Mouse (Mus musculus) MEL (cell line): ENCODE data around the gene Psen2. TPM values are rescaled to one million over a fixed set of nuclear protein-coding genes. Genes with fewer than 3 reads are reported as not detected.

Source experiments
- DNase-seq: peaks from one replicate; pipeline ENCODE4 v3.0.0; 2011; ENCODE audit warnings: low read depth, low spot score
- H3K27ac ChIP-seq: 2 replicates; pipeline ENCODE4 v1.5.1; 2012; ENCODE audit warnings: low read depth, mild to moderate bottlenecking, control low read depth, low read length, moderate library complexity; ENCODE audit not compliant: control insufficient read depth
- H3K27me3 ChIP-seq, 2 experiments: fragments of 150-350 bp in 1 of 2; sonication (generic) in 1 of 2; 2 replicates each; pipeline ENCODE4 v1.6.1; 2012; ENCODE audit warnings: low read length in 2 of 2, mild to moderate bottlenecking in 2 of 2, improper control_type of control experiment in 1 of 2, moderate library complexity in 1 of 2; ENCODE audit not compliant: insufficient read depth in 2 of 2, control insufficient read depth in 1 of 2
- H3K36me3 ChIP-seq, 2 experiments: 2 replicates each; pipeline ENCODE4 v1.6.1; 2012 to 2014; ENCODE audit warnings: low read length in 2 of 2, improper control_type of control experiment in 1 of 2, inconsistent platforms in 1 of 2, mild to moderate bottlenecking in 1 of 2; ENCODE audit not compliant: insufficient read depth in 2 of 2, control insufficient read depth in 1 of 2
- H3K4me1 ChIP-seq, 2 experiments: fragments of 150-350 bp in 1 of 2; sonication (generic) in 1 of 2; 2 replicates each; pipeline ENCODE4 v1.6.1; 2012; ENCODE audit warnings: low read length in 2 of 2, improper control_type of control experiment in 1 of 2, mild to moderate bottlenecking in 1 of 2; ENCODE audit not compliant: insufficient read depth in 2 of 2, control insufficient read depth in 1 of 2
- H3K4me3 ChIP-seq, 2 experiments: fragments of 150-350 bp in 1 of 2; sonication (generic) in 1 of 2; 2 replicates each; pipeline ENCODE4 v1.5.1; 2012; ENCODE audit warnings: low read depth in 2 of 2, low read length in 2 of 2, mild to moderate bottlenecking in 2 of 2, moderate library complexity in 2 of 2, control low read depth in 1 of 2, improper control_type of control experiment in 1 of 2; ENCODE audit not compliant: control insufficient read depth in 1 of 2, insufficient read depth in 1 of 2
- H3K79me2 ChIP-seq: 2 replicates; pipeline ENCODE4 v1.6.1; 2012; ENCODE audit warnings: mild to moderate bottlenecking, low read length, moderate library complexity; ENCODE audit not compliant: control insufficient read depth, poor library complexity, insufficient read depth
- H3K9ac ChIP-seq: 2 replicates; pipeline ENCODE4 v1.6.1; 2012; ENCODE audit warnings: low read depth, mild to moderate bottlenecking, control low read depth, low read length, moderate library complexity; ENCODE audit not compliant: control insufficient read depth, poor library complexity, severe bottlenecking
- H3K9me3 ChIP-seq: fragments of 150-350 bp; sonication (generic); replicated peaks from 2 replicates; pipeline ENCODE4 v1.6.1; 2012; ENCODE audit warnings: mild to moderate bottlenecking, low read length, improper control_type of control experiment, moderate library complexity; ENCODE audit not compliant: insufficient read depth
- CHD1 ChIP-seq: IDR thresholded peaks from 2 replicates; pipeline ENCODE4 v1.6.1; 2012; ENCODE audit warnings: low read depth, mild to moderate bottlenecking, inconsistent platforms, low read length, improper control_type of control experiment
- CHD2 ChIP-seq: IDR thresholded peaks from 2 replicates; pipeline ENCODE4 v1.6.1; 2011; ENCODE audit warnings: low read length, improper control_type of control experiment
- EP300 ChIP-seq, 2 experiments: IDR thresholded peaks; 2 replicates each; pipeline ENCODE4 v1.6.1; 2011; ENCODE audit warnings: improper control_type of control experiment in 2 of 2, low read length in 2 of 2, low read depth in 1 of 2, mild to moderate bottlenecking in 1 of 2
- ETS1 ChIP-seq: IDR thresholded peaks from 2 replicates; pipeline ENCODE4 v1.6.1; 2012; ENCODE audit warnings: low read depth, mild to moderate bottlenecking, inconsistent platforms, low read length, improper control_type of control experiment, moderate library complexity
- GABPA ChIP-seq: IDR thresholded peaks from 2 replicates; pipeline ENCODE4 v1.6.1; 2012; ENCODE audit warnings: low read depth, mild to moderate bottlenecking, inconsistent platforms, low read length, improper control_type of control experiment, moderate library complexity
- GATA1 ChIP-seq: IDR thresholded peaks from 2 replicates; pipeline ENCODE4 v1.6.1; 2011; ENCODE audit warnings: low read depth, low read length, improper control_type of control experiment
- JUND ChIP-seq: IDR thresholded peaks from 2 replicates; pipeline ENCODE4 v1.6.1; 2011; ENCODE audit warnings: low read depth, mild to moderate bottlenecking, improper control_type of control experiment, low read length
- MAFK ChIP-seq: IDR thresholded peaks from 2 replicates; pipeline ENCODE4 v1.6.1; 2011; ENCODE audit warnings: low read depth, mild to moderate bottlenecking, low read length, improper control_type of control experiment, borderline replicate concordance
- MAX ChIP-seq: IDR thresholded peaks from 2 replicates; pipeline ENCODE4 v1.6.1; 2011; ENCODE audit warnings: low read length, improper control_type of control experiment
- MAZ ChIP-seq: IDR thresholded peaks from 2 replicates; pipeline ENCODE4 v1.6.1; 2012; ENCODE audit warnings: low read depth, mild to moderate bottlenecking, inconsistent platforms, low read length, improper control_type of control experiment
- MEF2A ChIP-seq: IDR thresholded peaks from 2 replicates; pipeline ENCODE4 v1.6.1; 2014; ENCODE audit warnings: low read depth, mild to moderate bottlenecking, inconsistent platforms, low read length, improper control_type of control experiment; ENCODE audit not compliant: poor library complexity, insufficient replicate concordance, severe bottlenecking; ENCODE audit errors: extremely low read depth
- MYC ChIP-seq: IDR thresholded peaks from 2 replicates; pipeline ENCODE4 v1.6.1; 2011; ENCODE audit warnings: low read depth, mild to moderate bottlenecking, low read length, improper control_type of control experiment, moderate library complexity
- NELFE ChIP-seq: IDR thresholded peaks from 2 replicates; pipeline ENCODE4 v1.6.1; 2011; ENCODE audit warnings: low read depth, low read length, improper control_type of control experiment
- POLR2A ChIP-seq, 2 experiments: IDR thresholded peaks; 2 replicates each; pipeline ENCODE4 v1.6.1; 2011 to 2012; ENCODE audit warnings: low read length in 2 of 2, mild to moderate bottlenecking in 2 of 2, control low read depth in 1 of 2, improper control_type of control experiment in 1 of 2, low read depth in 1 of 2, moderate library complexity in 1 of 2; ENCODE audit not compliant: control insufficient read depth in 1 of 2, insufficient read depth in 1 of 2, poor library complexity in 1 of 2
- POLR2AphosphoS2 ChIP-seq: IDR thresholded peaks from 2 replicates; pipeline ENCODE4 v1.6.1; 2011; ENCODE audit warnings: low read length, improper control_type of control experiment
- POLR2AphosphoS5 ChIP-seq: IDR thresholded peaks from 2 replicates; pipeline ENCODE4 v1.6.1; 2012; ENCODE audit warnings: low read depth, borderline replicate concordance, mild to moderate bottlenecking, inconsistent platforms, low read length, moderate library complexity, mixed read lengths
- RCOR1 ChIP-seq: IDR thresholded peaks from 2 replicates; pipeline ENCODE4 v1.6.1; 2012; ENCODE audit warnings: low read depth, mild to moderate bottlenecking, inconsistent platforms, low read length, improper control_type of control experiment
- SMC3 ChIP-seq: IDR thresholded peaks from 2 replicates; pipeline ENCODE4 v1.6.1; 2011; ENCODE audit warnings: low read depth, low read length, improper control_type of control experiment
- TCF12 ChIP-seq: IDR thresholded peaks from 2 replicates; pipeline ENCODE4 v1.6.1; 2014; ENCODE audit warnings: low read depth, mild to moderate bottlenecking, inconsistent platforms, low read length, improper control_type of control experiment, moderate library complexity
- USF1 ChIP-seq: IDR thresholded peaks from 2 replicates; pipeline ENCODE4 v1.6.1; 2014; ENCODE audit warnings: low read depth, mild to moderate bottlenecking, inconsistent platforms, low read length, improper control_type of control experiment, moderate library complexity
- USF2 ChIP-seq, 2 experiments: IDR thresholded peaks; 2 replicates each; pipeline ENCODE4 v1.6.1; 2011 to 2012; ENCODE audit warnings: improper control_type of control experiment in 2 of 2, low read length in 2 of 2, borderline replicate concordance in 1 of 2, inconsistent platforms in 1 of 2, low read depth in 1 of 2, mild to moderate bottlenecking in 1 of 2; ENCODE audit not compliant: insufficient read depth in 1 of 2
- ZKSCAN1 ChIP-seq: IDR thresholded peaks from 2 replicates; pipeline ENCODE4 v1.6.1; 2012; ENCODE audit warnings: low read depth, mild to moderate bottlenecking, inconsistent platforms, low read length, improper control_type of control experiment, moderate library complexity
- ZMIZ1 ChIP-seq: IDR thresholded peaks from 2 replicates; pipeline ENCODE4 v1.6.1; 2012; ENCODE audit warnings: low read depth, mild to moderate bottlenecking, inconsistent platforms, low read length, improper control_type of control experiment, moderate library complexity
- ZNF384 ChIP-seq: IDR thresholded peaks from 2 replicates; pipeline ENCODE4 v1.6.1; 2012; ENCODE audit warnings: low read depth, mild to moderate bottlenecking, inconsistent platforms, low read length, improper control_type of control experiment
- polyA plus RNA-seq, 2 experiments: library from polyadenylated mRNA; stranded (reverse) in 1 of 2; unstranded in 1 of 2; fragments of >175 nt in 1 of 2; fragments of >200 nt in 1 of 2; gene quantifications; 2 replicates each; pipeline versions ENCODE4 v1.2.1 to v1.2.4; 2012; ENCODE audit warnings: low replicate concordance in 2 of 2, low read depth in 1 of 2; ENCODE audit not compliant: insufficient read length in 2 of 2, insufficient read depth in 1 of 2, missing spikeins in 1 of 2
- total RNA-seq: library from RNA; depleted of rRNA; stranded (reverse); fragments of 300-350 nt; gene quantifications from 2 replicates; pipeline ENCODE4 v1.2.3, GENCODE M21; 2012

The Psen2 gene
- total and polyA plus RNA-seq, 3 experiments: 35.0 to 39.2 TPM; not detected in 1

- H3K79me2 ChIP-seq: no peaks in the 10 kb centered on the region
- no peak overlapping the region for H3K4me3 ChIP-seq
- TF ChIP-seq CHD2: no peak
- no peak for TF ChIP-seq TCF12
- TF ChIP-seq GATA1: no peak
- no peak for TF ChIP-seq NELFE
- no peak for TF ChIP-seq MEF2A
- no peak for TF ChIP-seq SMC3
- TF ChIP-seq ETS1: no peak
- no peak for TF ChIP-seq JUND
- TF ChIP-seq MYC: no peak
- TF ChIP-seq ZKSCAN1: no peak
- TF ChIP-seq MAZ: no peak
- TF ChIP-seq ZNF384: no peak
- no peak for TF ChIP-seq CHD1
- no peak for TF ChIP-seq USF1
- no peak for TF ChIP-seq POLR2AphosphoS2
- TF ChIP-seq, all 39 proteins: peak for 0
- H3K9ac ChIP-seq: no peak overlapping the region
- no peaks in the 10 kb centered on the region for H3K36me3 ChIP-seq
- no peak for DNase-seq
- no peaks in the 10 kb centered on the region for H3K4me1 ChIP-seq
- H3K9me3 ChIP-seq: no peaks in the 10 kb centered on the region
- H3K27me3 ChIP-seq: peaks cover 0 to 3% of the 10 kb centered on the region in 2 experiments; a peak in 1 of 4 replicates
- no peak overlapping the region for H3K27ac ChIP-seq
Observed at GRCm38 (mm10) chr1:180184768-180185167, 78.5 kb downstream of the Psen2 start.

- Histone ChIP-seq H3K4me3 (no peak overlapping the region), H3K27ac (no peak overlapping the region), H3K9ac (no peak overlapping the region), H3K79me2 (no peaks in the 10 kb centered on the region), H3K4me1 (no peaks in the 10 kb centered on the region), H3K36me3 (no peaks in the 10 kb centered on the region), H3K9me3 (no peaks in the 10 kb centered on the region), H3K27me3 (no peaks in the 10 kb centered on the region)
- no peak for DNase-seq
- no peak for TF ChIP-seq POLR2AphosphoS2
- TF ChIP-seq MAX: no peak
Observed at GRCm38 (mm10) chr1:180183525-180184159, 79.6 kb downstream of the Psen2 start.

- no peak overlapping the region for H3K27ac ChIP-seq
Observed at GRCm38 (mm10) chr1:180182731-180183130, 80.5 kb downstream of the Psen2 start.

More at GRCm38 (mm10) chr1:180182731-180183130, 80.5 kb downstream of the Psen2 start:
- Histone ChIP-seq H3K36me3 (no peaks in the 10 kb centered on the region), H3K9me3 (no peaks in the 10 kb centered on the region), H3K9ac (no peak overlapping the region), H3K4me3 (no peak overlapping the region), H3K79me2 (no peaks in the 10 kb centered on the region), H3K27me3 (no peaks in the 10 kb centered on the region), H3K4me1 (no peaks in the 10 kb centered on the region)
- TF ChIP-seq GABPA (no peak), ZKSCAN1 (no peak), SMC3 (no peak), ZMIZ1 (no peak), ZNF384 (no peak), MEF2A (no peak), MAX (no peak), EP300 (IDR thresholded peaks at IDR 0.05; ENCODE audit: low read depth in 1 of 2, low read length in 2 of 2) (no peak), POLR2A (IDR thresholded peaks at IDR 0.05; ENCODE audit: control insufficient read depth in 1 of 2, insufficient read depth in 1 of 2, low read depth in 1 of 2, low read length in 2 of 2, poor library complexity in 1 of 2) (no peak), MAFK (no peak), POLR2AphosphoS5 (no peak), RCOR1 (no peak), CHD2 (no peak), USF2 (IDR thresholded peaks at IDR 0.05; ENCODE audit: borderline replicate concordance in 1 of 2, insufficient read depth in 1 of 2, low read depth in 1 of 2, low read length in 2 of 2) (no peak)
- no peak for DNase-seq
